Mouse (Mus musculus): ENCODE results near the gene Flot2.
"Not testable (repeated sequence)": the region's sequence is repeated elsewhere in the genome, so short reads cannot be mapped to it uniquely, and the experiment has no call there.

Flot2 gene

DNA sequence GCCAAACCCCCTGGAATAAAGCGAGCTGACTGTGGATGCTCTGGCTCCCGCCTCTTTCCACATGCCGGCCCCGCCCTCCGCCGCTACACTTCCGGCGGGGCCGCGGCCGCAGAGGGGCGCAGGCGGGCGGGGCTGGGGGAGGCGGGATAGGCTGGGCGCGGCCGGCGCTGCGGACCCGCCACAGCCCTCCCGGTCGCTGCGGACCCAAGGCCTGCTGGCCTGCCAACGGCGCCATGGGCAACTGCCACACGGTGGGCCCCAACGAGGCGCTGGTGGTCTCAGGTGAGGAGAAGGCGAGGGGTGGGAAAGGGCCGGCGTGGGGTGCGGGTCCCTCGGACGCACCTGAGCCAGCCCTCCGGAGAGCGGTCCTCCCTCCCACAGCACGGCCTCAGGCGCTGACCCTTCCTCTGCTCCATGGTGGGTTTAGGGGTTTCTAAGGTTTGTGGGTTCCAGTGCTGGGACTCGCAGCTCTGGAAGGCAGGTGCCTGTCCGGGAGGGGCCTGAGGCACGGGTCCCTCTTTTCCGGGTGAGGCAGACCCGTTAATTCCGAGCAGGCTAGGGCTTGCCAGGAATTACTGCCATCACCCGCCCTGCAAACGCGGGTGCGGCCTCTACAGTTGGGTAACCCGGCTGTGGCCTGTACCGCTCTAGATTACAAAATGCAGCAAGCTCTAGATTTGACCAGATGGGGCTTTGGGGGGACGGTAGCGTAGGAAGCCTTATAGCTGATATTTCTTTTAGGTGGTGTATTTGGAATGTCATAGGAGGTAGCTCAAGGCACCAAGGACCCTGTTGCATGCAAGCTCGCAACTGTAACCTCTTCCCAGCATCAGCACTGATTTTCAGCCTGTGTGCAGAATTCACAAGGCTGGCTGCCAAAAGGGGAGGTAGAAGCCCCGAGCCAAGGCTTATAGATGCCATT is at the start of gene Flot2:
Gene Flot2 (plus strand): TSS at position 101 of the 922 bp plus-strand sequence.
- peak; percentile 53 to 66 for DNase-seq

DNA sequence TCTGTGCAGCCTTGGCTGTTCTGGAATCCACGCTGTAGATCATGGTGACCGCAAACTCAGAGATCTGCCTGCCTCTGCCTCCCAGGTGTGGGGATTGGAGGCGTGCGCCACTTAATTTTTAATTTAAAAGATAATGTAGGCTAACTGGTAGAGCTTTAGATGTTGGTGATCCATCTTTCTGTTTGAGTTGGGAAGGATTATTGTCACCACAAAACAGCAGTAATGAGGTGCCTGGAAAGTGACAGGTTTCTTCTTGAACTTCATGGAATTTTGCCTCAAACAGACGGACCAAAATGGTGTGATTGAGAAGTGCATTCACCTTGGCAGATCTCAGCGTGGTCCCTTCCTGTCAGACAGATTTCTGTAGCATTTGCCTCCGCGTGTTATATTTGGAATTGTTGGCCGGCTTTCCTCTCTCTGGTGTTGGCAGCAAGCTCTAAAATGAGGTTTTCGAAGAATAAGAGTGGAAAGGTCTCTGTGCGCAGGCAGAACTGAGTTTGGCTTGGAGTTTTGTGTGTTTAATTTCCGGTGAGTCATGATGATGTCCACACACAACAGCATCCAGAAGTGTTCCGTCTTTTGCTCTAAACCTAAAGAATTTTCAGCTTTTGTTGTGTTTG is 48.5 kb upstream of the Flot2 start:
- no peak for DNase-seq

GRCm38 (mm10) chr11:77995556-77995955 is 42.2 kb upstream of the Flot2 start:
- DNase-seq, result no peak

DNA sequence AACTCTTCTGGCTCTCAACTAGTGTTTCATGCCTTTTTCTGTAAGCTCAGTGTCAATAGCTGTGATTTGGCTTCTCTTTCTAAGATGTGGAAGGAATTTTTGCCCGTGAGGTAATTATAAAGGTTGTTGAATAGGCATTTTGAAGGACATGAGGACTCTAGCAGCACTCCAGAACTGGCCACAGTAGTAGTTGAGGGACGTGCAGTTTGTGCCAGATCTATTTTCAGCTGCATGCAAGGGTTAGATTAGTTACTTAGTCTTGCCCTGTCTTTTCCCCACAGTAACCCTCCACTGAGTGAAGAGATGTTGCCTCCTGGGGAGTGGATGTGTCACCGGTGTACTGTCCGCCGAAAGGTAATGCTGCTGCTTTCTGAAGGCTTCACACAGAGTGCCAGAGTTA is 31.3 kb upstream of the Flot2 start:
- DNase-seq, result no peak

GRCm38 (mm10) chr11:78019676-78020075 is 18.1 kb upstream of the Flot2 start:
- peak; percentile 82 to 83 for DNase-seq

DNA sequence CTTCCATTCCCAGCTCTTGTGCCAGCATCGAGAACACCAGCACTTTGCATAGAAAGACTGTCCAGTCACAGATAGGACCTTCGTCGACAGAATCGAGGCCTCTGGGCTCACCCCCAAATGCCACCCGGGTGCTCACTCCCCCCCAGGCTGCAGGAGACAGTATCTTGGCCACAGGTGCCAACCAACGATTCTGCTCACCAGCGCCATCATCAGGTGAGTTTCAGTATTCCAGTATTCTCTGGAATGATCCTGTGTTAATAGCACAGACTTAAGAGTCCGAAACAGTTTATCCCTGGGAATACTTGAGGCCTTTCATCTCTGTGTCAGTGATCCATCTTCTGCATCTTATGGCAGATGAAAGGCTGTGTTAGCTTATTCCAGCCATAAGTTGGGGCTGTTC is 14.1 kb upstream of the Flot2 start:
- peak; percentile 66 to 71 for DNase-seq

DNA sequence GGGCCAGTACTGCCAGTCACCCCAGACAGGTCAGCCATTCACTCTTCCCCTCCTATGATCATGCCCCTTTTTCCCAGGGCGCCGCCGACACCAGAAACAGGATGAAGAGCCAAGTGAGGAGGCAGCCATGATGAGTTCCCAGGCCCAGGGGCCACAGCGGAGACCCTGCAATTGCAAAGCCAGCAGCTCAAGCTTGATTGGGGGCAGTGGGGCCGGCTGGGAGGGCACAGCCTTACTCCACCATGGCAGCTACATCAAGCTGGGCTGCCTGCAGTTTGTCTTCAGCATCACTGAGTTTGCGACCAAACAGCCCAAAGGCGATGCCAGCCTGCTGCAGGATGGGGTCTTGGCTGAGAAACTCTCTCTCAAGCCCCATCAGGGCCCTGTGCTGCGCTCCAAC is 8.5 kb upstream of the Flot2 start:
- no peak for DNase-seq

- DNase-seq, result no peak
These were observed 7.1 kb upstream of the Flot2 start for GRCm38 (mm10) chr11:78030600-78030999.

DNA sequence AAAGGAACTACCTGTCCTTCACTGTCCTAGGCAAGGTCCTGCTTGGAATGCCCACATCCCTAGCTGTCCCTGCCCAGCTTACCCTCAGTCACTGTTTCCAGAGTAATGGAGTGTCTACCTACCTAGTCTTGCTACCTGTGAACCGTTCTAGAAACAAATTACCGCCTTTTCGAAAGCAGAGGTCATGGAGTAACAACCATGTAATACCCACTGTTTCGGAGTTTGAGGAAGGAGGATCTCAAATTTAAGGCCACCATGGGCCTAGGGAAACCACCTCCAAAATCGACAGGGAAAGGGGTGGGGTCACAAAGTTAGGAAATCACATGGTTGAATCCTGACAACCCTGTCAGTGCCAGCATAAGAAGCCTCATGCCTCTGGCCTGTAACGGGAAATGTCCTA is 6.3 kb upstream of the Flot2 start:
- no peak for DNase-seq

- peak; percentile 82 to 85 for DNase-seq
These were observed 5.6 kb upstream of the Flot2 start, which contains the start of gene Dhrs13 for GRCm38 (mm10) chr11:78031947-78032808. Dhrs13 (plus strand) TSS chr11:78032280.

DNA sequence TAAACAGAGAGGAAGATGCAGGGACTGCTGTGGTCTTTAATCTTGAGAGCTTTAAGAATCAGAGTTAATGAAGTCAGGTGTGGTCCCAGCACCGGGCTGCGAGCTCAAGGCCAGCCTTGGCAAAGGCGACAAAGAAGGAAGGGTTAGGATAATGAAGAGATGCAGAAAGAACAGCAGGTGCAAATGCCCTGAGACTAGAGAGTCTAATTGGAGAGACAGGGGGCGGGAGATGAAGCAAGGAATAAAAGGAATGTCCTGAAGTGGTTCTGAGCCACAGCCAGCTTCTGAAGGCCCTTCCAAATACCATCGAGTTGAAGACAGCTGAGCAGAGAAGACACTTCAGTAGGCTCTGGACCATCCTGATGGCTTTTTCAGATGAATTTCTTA is 4.9 kb upstream of the Flot2 start:
- no peak for DNase-seq

- no peak for DNase-seq
These were observed 3.7 kb upstream of the Flot2 start for GRCm38 (mm10) chr11:78033931-78034617.

DNA sequence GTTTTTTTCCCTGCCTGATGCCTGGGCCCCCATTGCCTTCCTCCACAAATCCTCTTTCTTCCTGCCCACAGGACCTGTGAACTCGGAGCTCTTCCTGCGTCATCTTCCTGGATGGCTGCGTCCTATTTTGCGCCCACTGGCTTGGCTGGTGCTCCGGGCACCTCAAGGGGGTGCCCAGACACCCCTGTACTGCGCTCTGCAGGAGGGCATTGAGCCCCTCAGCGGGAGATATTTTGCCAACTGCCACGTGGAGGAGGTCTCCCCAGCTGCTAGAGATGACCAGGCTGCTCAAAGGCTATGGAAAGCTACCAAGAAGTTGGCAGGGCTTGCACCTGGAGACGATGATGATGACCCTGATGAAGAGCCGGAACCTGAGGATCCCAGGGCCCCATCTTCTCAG is 940 bp upstream of the Flot2 start:
- DNase-seq, result no peak

GRCm38 (mm10) chr11:78040878-78041277 is 3.1 kb downstream of the Flot2 start:
- DNase-seq, result no peak

GRCm38 (mm10) chr11:78042290-78042870 is 4.6 kb downstream of the Flot2 start:
- DNase-seq, result not testable (repeated sequence)

- DNase-seq, result no peak
These were observed 7.1 kb downstream of the Flot2 start for GRCm38 (mm10) chr11:78044758-78045251.

- not testable (repeated sequence) for DNase-seq
These were observed 10.9 kb downstream of the Flot2 start for GRCm38 (mm10) chr11:78048637-78049036.

DNA sequence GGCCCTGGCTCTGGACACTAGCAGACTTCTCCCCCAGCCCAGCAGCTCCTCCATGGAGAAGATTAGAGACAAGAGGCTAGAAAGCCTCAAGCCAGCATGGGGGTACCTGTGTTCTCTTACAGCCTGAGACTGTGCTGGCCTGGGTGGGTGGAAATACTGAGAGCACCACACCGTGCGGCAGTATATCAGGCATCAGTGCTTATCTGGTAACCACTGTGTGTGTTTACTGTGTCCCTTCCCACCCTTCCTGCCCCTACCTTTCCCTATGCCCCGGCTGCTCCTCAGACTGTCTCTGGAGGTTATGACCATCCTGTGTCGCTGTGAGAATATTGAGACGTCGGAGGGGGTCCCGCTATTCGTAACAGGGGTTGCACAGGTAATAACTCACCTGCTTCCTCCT is 15.3 kb downstream of the Flot2 start:
- no peak for DNase-seq

DNA sequence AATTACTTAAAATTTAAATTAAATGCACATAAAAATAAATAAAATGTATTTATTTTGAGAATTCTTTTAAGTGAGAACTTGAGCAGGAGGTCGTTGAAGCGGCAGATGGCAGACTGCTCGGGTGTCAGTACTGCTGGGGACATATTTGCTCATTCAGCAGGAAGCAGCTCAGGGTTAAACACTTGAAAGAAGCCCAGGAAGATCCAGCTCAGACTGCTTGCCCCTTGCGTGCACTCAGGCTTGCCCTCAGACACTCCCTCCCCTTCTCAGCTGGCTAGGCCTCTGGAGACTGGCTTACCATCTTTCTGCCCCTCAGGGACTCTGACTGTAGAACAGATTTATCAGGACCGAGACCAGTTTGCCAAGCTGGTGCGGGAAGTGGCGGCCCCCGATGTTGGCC is 19.2 kb downstream of the Flot2 start:
- no peak for DNase-seq

DNA sequence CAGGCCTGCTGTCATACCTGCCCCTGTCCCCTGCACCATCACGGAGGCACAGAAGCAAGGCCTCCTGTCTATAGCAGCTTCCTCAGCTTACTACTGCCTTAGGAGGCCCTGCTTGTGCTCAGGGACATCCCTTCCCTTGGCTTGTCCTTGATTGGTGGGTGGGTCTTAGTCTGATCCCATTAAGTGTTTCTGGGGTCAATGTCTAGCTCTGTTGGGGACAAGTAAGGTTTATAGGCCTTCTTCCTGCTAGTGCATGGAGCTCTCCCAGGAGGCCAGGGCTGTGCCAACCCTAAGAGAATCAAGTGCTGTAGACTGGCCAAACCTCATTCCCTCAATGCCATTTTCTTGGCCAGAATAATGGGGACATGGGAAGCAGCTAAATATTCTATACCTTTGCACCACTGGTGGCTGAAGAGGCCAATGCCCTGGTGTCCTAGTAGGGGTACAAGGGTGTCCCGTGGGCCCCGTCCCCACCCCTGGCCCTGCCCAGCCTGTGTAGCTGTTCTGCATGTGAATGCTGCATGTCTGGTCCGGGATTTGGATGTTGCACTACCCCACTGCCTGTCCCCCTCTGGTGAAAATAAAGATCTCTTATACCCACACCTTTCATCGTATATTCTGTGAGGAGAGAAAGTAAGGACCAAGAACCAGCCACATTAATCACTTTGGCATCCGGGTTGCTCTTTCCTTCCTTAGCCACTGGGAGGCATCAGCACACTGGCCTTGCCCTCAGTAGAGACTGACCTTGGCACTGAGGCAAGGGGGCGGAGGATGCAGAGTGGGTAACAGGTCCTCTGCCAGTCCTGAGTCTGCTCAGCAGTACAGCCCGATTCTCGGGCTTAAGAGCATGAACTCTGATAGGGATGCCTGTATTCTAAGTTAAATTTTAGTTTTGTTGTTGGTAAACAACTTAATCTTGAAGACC is 22.4 kb downstream of the Flot2 start:
- DNase-seq, result peak; percentile 58 to 60

- no peak for DNase-seq
These were observed 24.8 kb downstream of the Flot2 start for GRCm38 (mm10) chr11:78062563-78062962.

Data from B cell, adult 2 months (primary cell).